Mouse (Mus musculus): ENCODE results near the gene Sobp. TPM values are rescaled to one million over a fixed set of nuclear protein-coding genes. Genes with fewer than 3 reads are reported as not detected.

Gene Sobp
- polyA plus RNA-seq, 1 experiment from 2014 or later = 11.1 TPM

GRCm38 (mm10) chr10:43200206-43200605 lies 25.9 kb upstream of the Sobp start:
- Histone ChIP-seq H3K9me3 (ENCODE audit: control insufficient read depth, low read length) (no peaks in the 10 kb centered on the region), H3K36me3 (ENCODE audit: control insufficient read depth, insufficient read depth, low read length) (no peaks in the 10 kb centered on the region), H3K9ac (ENCODE audit: low read depth, low read length) (no peak overlapping the region), H3K27me3 (ENCODE audit: control insufficient read depth, insufficient read depth, low read length) (no peaks in the 10 kb centered on the region), H3K4me3 (ENCODE audit: low read depth, low read length) (no peak overlapping the region), H3K4me2 (replicated peaks; ENCODE audit: low read depth, low read length) (no peak overlapping the region), H3K27ac (ENCODE audit: low read depth, low read length) (no peak overlapping the region), H3K4me1 (replicated peaks; ENCODE audit: control insufficient read depth, insufficient read depth, low read length) (no peaks in the 10 kb centered on the region)
- WGBS = 85% methylated on average over 2 of the region's 2 CpGs
- DNase-seq (ENCODE audit: low spot score) = no peak
- no peak for ATAC-seq (ENCODE audit: low FRiP score)

GRCm38 (mm10) chr10:43180313-43180912 lies 6.1 kb upstream of the Sobp start:
- H3K36me3 ChIP-seq (ENCODE audit: control insufficient read depth, insufficient read depth, low read length) = no peaks in the 10 kb centered on the region
- DNase-seq (ENCODE audit: low spot score) = peak; percentile 12
- H3K4me2 ChIP-seq (replicated peaks; ENCODE audit: low read depth, low read length) = no peak overlapping the region
- no peaks in the 10 kb centered on the region for H3K9me3 ChIP-seq (ENCODE audit: control insufficient read depth, low read length)
- H3K27me3 ChIP-seq (ENCODE audit: control insufficient read depth, insufficient read depth, low read length) = peaks cover 12% of the 10 kb centered on the region; the same call in 1 of the 2 replicates
- H3K9ac ChIP-seq (ENCODE audit: low read depth, low read length) = no peak overlapping the region
- no peaks in the 10 kb centered on the region; the same call in 1 of the 2 replicates for H3K4me1 ChIP-seq (replicated peaks; ENCODE audit: control insufficient read depth, insufficient read depth, low read length)
- WGBS = 64% methylated on average over 5 of the region's 5 CpGs
- peak; percentile 38; the same call in 1 of the 2 replicates for ATAC-seq (ENCODE audit: low FRiP score)
- H3K27ac ChIP-seq (ENCODE audit: low read depth, low read length) = peak overlapping the region; percentile 45; the same call in 1 of the 2 replicates
- H3K4me3 ChIP-seq (ENCODE audit: low read depth, low read length) = no peak overlapping the region

- no peak for DNase-seq (ENCODE audit: low spot score)
- Histone ChIP-seq H3K4me1 (replicated peaks; ENCODE audit: control insufficient read depth, insufficient read depth, low read length) (no peaks in the 10 kb centered on the region; the same call in 1 of the 2 replicates), H3K4me3 (ENCODE audit: low read depth, low read length) (peak overlapping the region; percentile 58), H3K36me3 (ENCODE audit: control insufficient read depth, insufficient read depth, low read length) (no peaks in the 10 kb centered on the region), H3K9me3 (ENCODE audit: control insufficient read depth, low read length) (no peaks in the 10 kb centered on the region), H3K27ac (ENCODE audit: low read depth, low read length) (peak overlapping the region; percentile 91), H3K27me3 (ENCODE audit: control insufficient read depth, insufficient read depth, low read length) (peaks cover 12% of the 10 kb centered on the region; the same call in 1 of the 2 replicates), H3K4me2 (replicated peaks; ENCODE audit: low read depth, low read length) (peak overlapping the region; percentile 89), H3K9ac (ENCODE audit: low read depth, low read length) (peak overlapping the region; percentile 90)
- WGBS = under 1% methylated on average over 18 of the region's 18 CpGs
- ATAC-seq (ENCODE audit: low FRiP score) = peak; percentile 41
Measured at GRCm38 (mm10) chr10:43175156-43175601, 849 bp upstream of the Sobp start.

- H3K27ac ChIP-seq (ENCODE audit: low read depth, low read length) = peak overlapping the region; percentile 91
- H3K4me1 ChIP-seq (replicated peaks; ENCODE audit: control insufficient read depth, insufficient read depth, low read length) = no peaks in the 10 kb centered on the region; the same call in 1 of the 2 replicates
- H3K36me3 ChIP-seq (ENCODE audit: control insufficient read depth, insufficient read depth, low read length) = no peaks in the 10 kb centered on the region
- H3K4me2 ChIP-seq (replicated peaks; ENCODE audit: low read depth, low read length) = peak overlapping the region; percentile 89
- no peaks in the 10 kb centered on the region for H3K9me3 ChIP-seq (ENCODE audit: control insufficient read depth, low read length)
- peak overlapping the region; percentile 58 for H3K4me3 ChIP-seq (ENCODE audit: low read depth, low read length)
- DNase-seq (ENCODE audit: low spot score) (peak; percentile 64), ATAC-seq (ENCODE audit: low FRiP score) (peak; percentile 62)
- under 1% methylated on average over 26 of the region's 38 CpGs for WGBS
- H3K9ac ChIP-seq (ENCODE audit: low read depth, low read length) = peak overlapping the region; percentile 90
- peaks cover 8% of the 10 kb centered on the region; the same call in 1 of the 2 replicates for H3K27me3 ChIP-seq (ENCODE audit: control insufficient read depth, insufficient read depth, low read length)
Measured at GRCm38 (mm10) chr10:43173828-43174325, 453 bp downstream of the Sobp start.

GRCm38 (mm10) chr10:43173141-43173827 lies 1.0 kb downstream of the Sobp start:
- no peaks in the 10 kb centered on the region for H3K36me3 ChIP-seq (ENCODE audit: control insufficient read depth, insufficient read depth, low read length)
- ATAC-seq (ENCODE audit: low FRiP score) (peak; percentile 59), DNase-seq (ENCODE audit: low spot score) (peak; percentile 75)
- no peaks in the 10 kb centered on the region for H3K9me3 ChIP-seq (ENCODE audit: control insufficient read depth, low read length)
- WGBS = under 1% methylated on average over 53 of the region's 53 CpGs
- H3K4me2 ChIP-seq (replicated peaks; ENCODE audit: low read depth, low read length) = peak overlapping the region; percentile 89
- peak overlapping the region; percentile 91 for H3K27ac ChIP-seq (ENCODE audit: low read depth, low read length)
- H3K9ac ChIP-seq (ENCODE audit: low read depth, low read length) = peak overlapping the region; percentile 90
- H3K4me3 ChIP-seq (ENCODE audit: low read depth, low read length) = peak overlapping the region; percentile 58
- no peaks in the 10 kb centered on the region; the same call in 1 of the 2 replicates for H3K4me1 ChIP-seq (replicated peaks; ENCODE audit: control insufficient read depth, insufficient read depth, low read length)
- peaks cover 8% of the 10 kb centered on the region; the same call in 1 of the 2 replicates for H3K27me3 ChIP-seq (ENCODE audit: control insufficient read depth, insufficient read depth, low read length)

GRCm38 (mm10) chr10:43172554-43172953 lies 1.8 kb downstream of the Sobp start:
- DNase-seq (ENCODE audit: low spot score) (peak; percentile 38), ATAC-seq (ENCODE audit: low FRiP score) (no peak)
- no peaks in the 10 kb centered on the region for H3K9me3 ChIP-seq (ENCODE audit: control insufficient read depth, low read length)
- peak overlapping the region; percentile 58 for H3K4me3 ChIP-seq (ENCODE audit: low read depth, low read length)
- H3K9ac ChIP-seq (ENCODE audit: low read depth, low read length) = peak overlapping the region; percentile 90; the same call in 1 of the 2 replicates
- H3K4me1 ChIP-seq (replicated peaks; ENCODE audit: control insufficient read depth, insufficient read depth, low read length) = no peaks in the 10 kb centered on the region; the same call in 1 of the 2 replicates
- peaks cover 8% of the 10 kb centered on the region; the same call in 1 of the 2 replicates for H3K27me3 ChIP-seq (ENCODE audit: control insufficient read depth, insufficient read depth, low read length)
- WGBS = 2% methylated on average over 8 of the region's 8 CpGs
- peak overlapping the region; percentile 89 for H3K4me2 ChIP-seq (replicated peaks; ENCODE audit: low read depth, low read length)
- no peak overlapping the region for H3K27ac ChIP-seq (ENCODE audit: low read depth, low read length)
- H3K36me3 ChIP-seq (ENCODE audit: control insufficient read depth, insufficient read depth, low read length) = no peaks in the 10 kb centered on the region

GRCm38 (mm10) chr10:43172066-43172465 lies 2.3 kb downstream of the Sobp start:
- H3K4me2 ChIP-seq (replicated peaks; ENCODE audit: low read depth, low read length) = peak overlapping the region; percentile 89
- no peaks in the 10 kb centered on the region; the same call in 1 of the 2 replicates for H3K4me1 ChIP-seq (replicated peaks; ENCODE audit: control insufficient read depth, insufficient read depth, low read length)
- ATAC-seq (ENCODE audit: low FRiP score) (no peak), DNase-seq (ENCODE audit: low spot score) (peak; percentile 38)
- WGBS = 3% methylated on average over 7 of the region's 7 CpGs
- H3K9me3 ChIP-seq (ENCODE audit: control insufficient read depth, low read length) = no peaks in the 10 kb centered on the region
- peaks cover 8% of the 10 kb centered on the region; the same call in 1 of the 2 replicates for H3K27me3 ChIP-seq (ENCODE audit: control insufficient read depth, insufficient read depth, low read length)
- no peak overlapping the region for H3K9ac ChIP-seq (ENCODE audit: low read depth, low read length)
- H3K4me3 ChIP-seq (ENCODE audit: low read depth, low read length) = peak overlapping the region; percentile 58
- H3K36me3 ChIP-seq (ENCODE audit: control insufficient read depth, insufficient read depth, low read length) = no peaks in the 10 kb centered on the region
- no peak overlapping the region for H3K27ac ChIP-seq (ENCODE audit: low read depth, low read length)

- WGBS = 3% methylated on average over 8 of the region's 8 CpGs
- no peak overlapping the region for H3K9ac ChIP-seq (ENCODE audit: low read depth, low read length)
- ATAC-seq (ENCODE audit: low FRiP score) = no peak
Measured at GRCm38 (mm10) chr10:43171106-43171505, 3.2 kb downstream of the Sobp start.

More at GRCm38 (mm10) chr10:43171106-43171505, 3.2 kb downstream of the Sobp start:
- peak; percentile 44 for DNase-seq (ENCODE audit: low spot score)
- Histone ChIP-seq H3K27ac (ENCODE audit: low read depth, low read length) (no peak overlapping the region), H3K4me2 (replicated peaks; ENCODE audit: low read depth, low read length) (peak overlapping the region; percentile 89), H3K36me3 (ENCODE audit: control insufficient read depth, insufficient read depth, low read length) (no peaks in the 10 kb centered on the region), H3K27me3 (ENCODE audit: control insufficient read depth, insufficient read depth, low read length) (peaks cover 6% of the 10 kb centered on the region; the same call in 1 of the 2 replicates), H3K9me3 (ENCODE audit: control insufficient read depth, low read length) (no peaks in the 10 kb centered on the region), H3K4me1 (replicated peaks; ENCODE audit: control insufficient read depth, insufficient read depth, low read length) (no peaks in the 10 kb centered on the region; the same call in 1 of the 2 replicates), H3K4me3 (ENCODE audit: low read depth, low read length) (peak overlapping the region; percentile 24)

All from hindbrain, embryonic 11.5 days (tissue).